Mouse (Mus musculus): ENCODE data around the gene Man1a2.

DNA sequence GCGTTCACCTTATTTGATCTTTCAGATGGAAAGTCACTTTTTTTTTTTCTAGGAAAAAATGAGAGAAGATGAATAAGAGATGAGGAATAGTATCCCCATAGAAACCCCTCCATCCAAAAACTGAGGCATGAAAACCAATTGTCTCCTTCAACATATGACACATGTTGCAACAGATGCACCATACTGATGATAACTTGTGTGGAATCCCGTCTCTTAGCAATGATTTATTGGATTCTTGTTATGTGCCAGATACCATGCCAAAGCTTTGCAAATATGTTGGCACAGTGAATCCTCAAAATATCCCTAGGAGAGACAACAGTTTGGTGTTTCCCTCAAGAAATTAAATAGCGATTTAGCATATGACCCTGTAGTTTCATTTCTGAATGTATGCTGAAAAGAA is 46.0 kb upstream of the Man1a2 start:
- TF ChIP-seq EP300 (IDR thresholded peaks at IDR 0.05) (no peak), CTCF (IDR thresholded peaks at IDR 0.05) (no peak)
